Mouse (Mus musculus): ENCODE results near the gene Fam124a. TPM values are rescaled to one million over a fixed set of nuclear protein-coding genes. Genes with fewer than 3 reads are reported as not detected.

Fam124a gene
- polyA plus RNA-seq, 1 experiment: not detected

- Histone ChIP-seq H3K4me3 (replicated peaks) (no peak overlapping the region), H3K27me3 (replicated peaks) (peaks cover 9% of the 10 kb centered on the region), H3K36me3 (replicated peaks; ENCODE audit: low read length) (no peaks in the 10 kb centered on the region), H3K4me1 (no peaks in the 10 kb centered on the region), H3K9me3 (no peaks in the 10 kb centered on the region)
- no peak for TF ChIP-seq FLI1 (IDR thresholded peaks at IDR 0.05; ENCODE audit: low read length)
- no peak for TF ChIP-seq GATA1 (IDR thresholded peaks at IDR 0.05; ENCODE audit: borderline replicate concordance, low read length)
Observed at GRCm38 (mm10) chr14:62648405-62648804, 92.9 kb downstream of the Fam124a start.

- Histone ChIP-seq H3K4me1 (no peaks in the 10 kb centered on the region), H3K9me3 (no peaks in the 10 kb centered on the region), H3K4me3 (replicated peaks) (no peak overlapping the region), H3K27me3 (replicated peaks) (peaks cover 9% of the 10 kb centered on the region), H3K36me3 (replicated peaks; ENCODE audit: low read length) (no peaks in the 10 kb centered on the region)
- TF ChIP-seq FLI1 (IDR thresholded peaks at IDR 0.05; ENCODE audit: low read length) (no peak), GATA1 (IDR thresholded peaks at IDR 0.05; ENCODE audit: borderline replicate concordance, low read length) (no peak)
Observed at GRCm38 (mm10) chr14:62650376-62650775, 94.8 kb downstream of the Fam124a start.

- TF ChIP-seq FLI1 (IDR thresholded peaks at IDR 0.05; ENCODE audit: low read length): no peak
- no peak for TF ChIP-seq GATA1 (IDR thresholded peaks at IDR 0.05; ENCODE audit: borderline replicate concordance, low read length)
- H3K4me1 ChIP-seq: no peaks in the 10 kb centered on the region
- H3K36me3 ChIP-seq (replicated peaks; ENCODE audit: low read length): no peaks in the 10 kb centered on the region
- peaks cover 9% of the 10 kb centered on the region for H3K27me3 ChIP-seq (replicated peaks)
- H3K4me3 ChIP-seq (replicated peaks): no peak overlapping the region
- H3K9me3 ChIP-seq: no peaks in the 10 kb centered on the region
Observed at GRCm38 (mm10) chr14:62651771-62652170, 96.2 kb downstream of the Fam124a start.

- Histone ChIP-seq H3K36me3 (replicated peaks; ENCODE audit: low read length) (no peaks in the 10 kb centered on the region), H3K27me3 (replicated peaks) (peaks cover 8% of the 10 kb centered on the region), H3K9me3 (no peaks in the 10 kb centered on the region), H3K4me1 (0 out of 2 replicates have a peak, but pooled peaks cover 3% of the 10 kb centered on the region), H3K4me3 (replicated peaks) (no peak overlapping the region)
- TF ChIP-seq FLI1 (IDR thresholded peaks at IDR 0.05; ENCODE audit: low read length) (no peak), GATA1 (IDR thresholded peaks at IDR 0.05; ENCODE audit: borderline replicate concordance, low read length) (no peak)
Observed at GRCm38 (mm10) chr14:62655996-62656395, 100.5 kb downstream of the Fam124a start.

- Histone ChIP-seq H3K36me3 (replicated peaks; ENCODE audit: low read length) (no peaks in the 10 kb centered on the region), H3K27me3 (replicated peaks) (peaks cover 3% of the 10 kb centered on the region), H3K4me1 (0 out of 2 replicates have a peak, but pooled peaks cover 3% of the 10 kb centered on the region), H3K9me3 (no peaks in the 10 kb centered on the region), H3K4me3 (replicated peaks) (no peak overlapping the region)
- TF ChIP-seq FLI1 (IDR thresholded peaks at IDR 0.05; ENCODE audit: low read length): no peak
- no peak for TF ChIP-seq GATA1 (IDR thresholded peaks at IDR 0.05; ENCODE audit: borderline replicate concordance, low read length)
Observed at GRCm38 (mm10) chr14:62657469-62657868, 101.9 kb downstream of the Fam124a start.

Other genes starting within 250 kb of the Fam124a start
- not detected in 2 replicates for gene Gucy1b2, start 99.4 kb upstream of the Fam124a start, polyA plus RNA-seq (2012; ENCODE audit: insufficient read depth, low replicate concordance)
- gene Gm4131, start 11.2 kb downstream of the Fam124a start, polyA plus RNA-seq (2012; ENCODE audit: insufficient read depth, low replicate concordance): not detected in 2 replicates
- gene Serpine3, start 107.9 kb downstream of the Fam124a start, polyA plus RNA-seq (2012; ENCODE audit: insufficient read depth, low replicate concordance): not detected in 2 replicates
- 3.7 and 19.1 TPM in 2 replicates for gene Ints6, start 205.4 kb downstream of the Fam124a start, polyA plus RNA-seq (2012; ENCODE audit: insufficient read depth, low replicate concordance)

All from megakaryocyte, embryonic 14.5 days (primary cell).